Mouse (Mus musculus) C2C12 (cell line): Measurements from ENCODE around the gene Ccdc116.

Experiments used
- CTCF ChIP-seq: IDR thresholded peaks from one replicate; pipeline ENCODE4 v1.5.1; 2011; ENCODE audit not compliant: control insufficient read depth, insufficient read depth, insufficient read length
- FOSL1 ChIP-seq: IDR thresholded peaks from one replicate; pipeline ENCODE4 v1.8.0; 2011; ENCODE audit warnings: mild to moderate bottlenecking, low read length; ENCODE audit not compliant: poor library complexity, insufficient read depth, severe bottlenecking
- MYOD1 ChIP-seq: IDR thresholded peaks from one replicate; pipeline ENCODE4 v1.6.1; 2011; ENCODE audit warnings: low read depth; ENCODE audit not compliant: control insufficient read depth, insufficient read length
- USF1 ChIP-seq: IDR thresholded peaks from one replicate; pipeline ENCODE4 v1.6.1; 2011; ENCODE audit warnings: low read depth, mild to moderate bottlenecking, control low read depth, moderate library complexity

- TF ChIP-seq MYOD1 (no peak), CTCF (no peak), FOSL1 (no peak), USF1 (no peak)
These were observed 44.3 kb downstream of the Ccdc116 start for GRCm38 (mm10) chr16:17102630-17103220.
